Mouse (Mus musculus) cortical plate, adult 2 months (tissue): ENCODE data around the gene Emc3.

Source experiments
- CTCF ChIP-seq: fragments of 200-500 bp; IDR thresholded peaks from 2 replicates; pipeline ENCODE4 v1.5.1; 2011; ENCODE audit warnings: mild to moderate bottlenecking, control low read depth, low read length; ENCODE audit not compliant: insufficient read depth; ENCODE audit errors: extremely low read depth
- POLR2A ChIP-seq: fragments of 200-500 bp; IDR thresholded peaks from 2 replicates; pipeline ENCODE4 v1.6.1; 2011; ENCODE audit warnings: mild to moderate bottlenecking, low read length, control low read depth; ENCODE audit not compliant: insufficient read depth; ENCODE audit errors: extremely low read depth

- TF ChIP-seq POLR2A (no peak), CTCF (no peak)
Measured at GRCm38 (mm10) chr6:113483729-113484128, 47.7 kb downstream of the Emc3 start.
